Mouse (Mus musculus) heart, adult 9 months (tissue): Measurements from ENCODE around the gene Cers1.
A peak's percentile ranks its signal among the peaks of the same experiment; 100 is the strongest.

Source experiments
- DNase-seq, 2 experiments: peaks; one replicate each; pipeline ENCODE4 v3.0.0; 2022; ENCODE audit warnings: low spot score in 2 of 2

The Cers1 gene

GRCm38 (mm10) chr8:70315624-70316510 is at the start of gene Cers1:
Cers1 (plus strand) TSS chr8:70315775.
- DNase-seq, result peak in 1 of 2 experiments; percentile 45

DNA sequence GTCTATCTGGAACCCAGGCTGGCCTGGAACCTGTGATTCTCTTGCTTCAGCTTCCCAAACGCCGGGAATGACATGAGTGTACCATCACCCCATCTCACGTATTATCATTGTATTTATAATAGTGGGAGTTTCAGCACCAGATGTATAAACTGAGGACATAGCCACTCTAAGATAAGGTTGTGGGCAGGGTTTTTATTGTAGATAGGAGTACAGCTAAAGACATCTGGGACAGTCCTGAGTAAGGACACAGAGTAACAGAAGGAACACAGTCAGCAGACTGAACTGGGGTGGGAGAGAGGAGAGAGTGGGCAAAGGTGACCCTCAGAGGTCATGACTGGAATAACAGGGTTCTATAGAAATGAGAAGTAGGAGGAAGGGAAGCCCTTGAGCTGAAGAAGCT is 47.9 kb upstream of the Cers1 start:
- DNase-seq, result no peak

DNA sequence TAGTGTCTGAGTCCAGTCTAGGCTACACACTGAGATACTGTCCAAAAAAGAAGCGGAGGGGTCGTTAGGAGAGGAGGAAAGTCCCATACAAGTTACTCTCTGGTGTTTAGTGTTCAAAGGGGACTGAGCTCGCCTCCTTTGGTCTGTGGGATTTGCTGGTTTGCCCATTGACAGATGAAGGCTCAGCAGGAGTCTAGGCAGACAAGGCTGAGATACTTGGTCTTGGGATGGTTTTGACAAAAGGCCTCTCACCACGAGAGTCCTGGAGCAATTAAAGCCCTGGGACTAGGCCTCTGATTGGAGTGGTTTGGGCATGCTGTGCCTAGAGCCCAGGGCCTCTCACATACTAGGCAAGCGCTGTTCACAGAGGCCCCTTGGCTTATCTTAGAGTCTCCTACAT is 47.3 kb upstream of the Cers1 start:
- no peak for DNase-seq

GRCm38 (mm10) chr8:70268799-70269565 is 46.6 kb upstream of the Cers1 start:
- no peak for DNase-seq

DNA sequence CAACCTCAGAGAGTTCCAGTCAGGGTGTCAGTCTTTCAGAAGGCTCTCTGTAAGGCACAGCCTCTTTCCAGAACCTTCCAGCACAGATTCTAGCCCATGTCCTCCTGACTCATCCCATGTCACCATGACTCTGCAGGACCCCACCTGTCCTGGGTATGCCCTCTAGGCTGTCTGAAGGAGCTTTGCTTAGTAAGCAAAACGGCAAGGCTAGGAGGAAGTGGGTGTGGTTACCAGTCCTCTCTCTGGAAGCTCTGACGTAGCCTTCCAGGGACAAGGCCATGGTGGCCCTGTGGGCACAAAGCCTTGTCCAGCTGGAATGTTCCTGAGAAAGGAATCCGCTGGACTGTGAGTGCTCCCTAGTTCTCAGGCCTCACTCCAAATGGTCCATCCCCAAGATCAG is 42.6 kb upstream of the Cers1 start:
- DNase-seq, result peak in 1 of 2 experiments; percentile 57

DNA sequence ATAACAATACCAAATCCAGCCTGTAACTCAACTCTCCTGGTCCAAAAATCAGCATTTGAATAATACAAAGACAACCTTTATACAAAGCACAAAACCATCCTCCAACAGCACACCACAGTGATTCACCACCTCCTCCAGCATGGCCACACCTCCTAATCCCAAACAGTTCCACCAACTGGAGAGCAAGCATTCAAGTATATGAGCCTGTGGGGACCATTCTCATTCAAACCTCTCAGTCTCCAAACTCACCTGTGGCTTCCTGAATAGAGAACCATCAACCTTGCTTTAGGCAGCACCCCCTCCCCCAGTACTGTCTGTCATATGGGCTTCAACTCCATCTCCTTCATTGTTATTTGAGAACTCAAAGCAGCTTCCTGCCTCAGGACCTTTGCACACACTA is 41.2 kb upstream of the Cers1 start:
- DNase-seq, result no peak

DNA sequence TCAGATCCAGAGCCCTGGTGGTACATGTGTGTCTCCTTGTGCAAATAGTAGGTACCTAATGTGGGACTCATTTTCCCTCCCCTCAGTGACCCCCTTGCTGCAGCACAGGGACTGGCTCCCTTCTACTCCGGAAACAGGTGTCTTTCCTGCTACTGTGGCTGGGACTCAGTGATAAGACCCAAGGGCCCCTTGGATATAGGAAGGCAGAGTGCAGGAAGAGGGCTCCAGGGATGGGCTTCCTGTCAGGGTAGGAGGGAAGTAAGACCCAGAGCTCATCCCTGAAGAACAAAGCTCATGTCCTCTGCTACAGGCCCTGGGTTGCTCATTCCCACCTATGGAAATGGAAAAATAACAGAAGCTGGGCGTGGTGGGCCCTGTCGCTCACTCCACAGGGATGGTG is 39.1 kb upstream of the Cers1 start:
- peak; percentile 35 to 80 for DNase-seq

DNA sequence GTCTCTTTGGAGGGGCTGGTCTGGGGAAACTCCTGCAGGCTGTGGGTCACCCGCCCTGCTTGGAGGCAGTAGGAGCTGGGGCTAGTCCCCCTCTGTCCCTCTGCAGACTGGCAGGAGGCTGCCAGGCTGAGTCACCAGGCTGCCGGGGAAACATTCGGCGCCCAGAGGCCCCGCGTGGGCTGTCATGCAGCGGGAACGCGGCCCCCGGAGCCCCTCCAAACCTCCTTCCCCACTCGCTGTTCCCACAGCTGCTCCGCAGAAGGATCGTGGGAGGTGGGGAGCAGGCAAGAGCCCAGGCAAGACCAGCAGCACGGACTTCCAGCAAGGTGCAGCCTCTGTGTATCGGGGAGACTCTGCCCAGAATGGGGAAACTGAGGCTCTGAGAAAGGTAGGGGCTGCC is 37.4 kb upstream of the Cers1 start:
- no peak for DNase-seq

- no peak for DNase-seq
These were observed 36.3 kb upstream of the Cers1 start for GRCm38 (mm10) chr8:70279266-70279665.

DNA sequence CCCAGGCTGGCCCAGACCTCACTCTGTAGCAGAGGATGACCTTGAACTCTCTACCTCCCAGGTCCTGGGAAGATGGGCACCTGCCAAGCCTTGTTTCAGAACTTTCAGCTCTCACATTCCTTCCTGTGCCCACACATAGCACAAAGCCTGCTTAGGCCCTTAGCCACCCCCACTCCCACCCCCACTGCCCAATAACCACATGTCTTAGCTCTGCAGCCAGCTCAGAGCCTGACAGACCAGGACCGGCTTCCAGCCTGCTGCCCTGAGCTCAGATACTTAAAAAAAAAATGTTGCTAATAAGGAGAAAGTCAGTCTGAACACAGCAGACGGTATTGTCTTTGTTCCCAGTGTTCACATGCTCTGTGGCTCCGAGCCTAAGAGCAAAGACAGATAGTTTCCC is 34.6 kb upstream of the Cers1 start:
- DNase-seq, result no peak

- DNase-seq, result peak; percentile 92 to 95
These were observed 32.9 kb upstream of the Cers1 start, which contains the start of gene Homer3 for GRCm38 (mm10) chr8:70282603-70283135. Homer3 (plus strand) TSS chr8:70282827.

GRCm38 (mm10) chr8:70283136-70284077 is 32.2 kb upstream of the Cers1 start:
- peak in 1 of 2 experiments; percentile 28 for DNase-seq

DNA sequence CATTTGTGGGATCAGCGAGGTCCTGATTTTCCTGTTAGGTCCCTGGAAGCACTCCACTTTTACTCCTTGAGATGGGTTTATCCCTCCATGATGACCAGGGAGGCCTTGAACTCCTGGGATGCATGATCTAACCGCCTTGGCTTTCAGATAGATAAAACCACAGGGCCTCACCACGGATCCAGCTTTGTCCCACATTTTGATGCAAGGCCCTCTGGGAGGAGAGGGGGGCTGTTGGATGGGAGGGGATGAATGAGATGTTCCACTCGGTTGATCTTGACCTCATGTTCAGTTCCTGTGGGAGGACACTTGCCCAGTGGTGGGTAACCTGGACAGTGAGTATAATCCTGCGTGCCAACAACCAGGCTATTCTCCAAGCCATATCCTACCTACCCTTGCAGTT is 31.2 kb upstream of the Cers1 start:
- no peak for DNase-seq

GRCm38 (mm10) chr8:70285304-70285703 is 30.3 kb upstream of the Cers1 start:
- no peak for DNase-seq

GRCm38 (mm10) chr8:70286737-70287136 is 28.8 kb upstream of the Cers1 start:
- DNase-seq, result no peak

DNA sequence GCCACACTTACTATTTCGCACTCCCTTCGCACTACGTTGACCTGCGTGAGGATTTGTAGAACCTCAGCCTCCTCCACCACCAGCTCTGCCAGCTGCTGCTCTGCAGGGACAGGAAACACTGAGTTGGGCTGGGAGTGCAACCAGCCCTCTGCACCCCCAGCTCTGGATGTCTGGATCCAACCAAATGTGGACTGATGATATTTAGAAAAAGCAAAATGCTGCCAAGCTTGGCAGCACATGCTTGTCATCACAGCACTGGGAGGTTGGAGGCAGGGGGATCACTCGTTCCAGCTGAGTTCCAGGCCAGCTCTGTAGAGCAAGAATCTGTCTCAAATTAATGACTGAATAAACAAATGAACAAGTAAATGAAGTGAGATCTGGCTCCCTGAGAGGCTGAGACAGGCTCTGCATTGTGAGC is 21.6 kb upstream of the Cers1 start:
- no peak for DNase-seq

GRCm38 (mm10) chr8:70300881-70301280 is 14.7 kb upstream of the Cers1 start:
- no peak for DNase-seq

DNA sequence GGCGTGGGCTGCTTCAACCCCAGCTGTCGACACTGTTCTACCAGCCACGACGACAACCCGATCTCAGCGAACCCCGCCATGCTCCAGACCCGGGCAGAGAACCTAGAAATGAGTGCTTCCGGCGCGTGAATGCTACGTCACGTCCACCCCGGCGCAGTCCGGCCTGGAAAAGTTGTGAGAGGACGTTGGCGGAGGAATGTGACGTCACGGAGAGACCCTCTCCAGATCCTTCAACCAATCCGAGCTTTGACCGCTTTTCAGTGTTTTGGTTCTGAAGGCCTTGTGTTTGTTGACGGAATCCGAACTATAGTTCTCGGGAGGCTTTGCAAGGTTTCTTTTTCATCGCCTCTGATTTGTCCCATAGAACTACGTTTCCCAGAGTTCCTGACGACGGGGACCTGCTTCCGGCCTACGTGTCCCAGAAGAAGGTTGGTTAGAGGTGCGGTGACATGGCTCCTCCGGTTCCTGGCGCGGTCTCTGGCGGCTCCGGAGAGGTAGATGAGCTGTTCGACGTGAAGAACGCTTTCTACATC is 13.2 kb upstream of the Cers1 start, which contains the start of the genes Ddx49 and Cope:
Gene Ddx49, minus strand, starts transcription at position 132 of the 533 bp plus-strand sequence.
Gene Cope, plus strand, starts transcription at position 161 of the 533 bp plus-strand sequence.
- peak; percentile 93 to 95 for DNase-seq

- no peak for DNase-seq
These were observed 12.7 kb upstream of the Cers1 start for GRCm38 (mm10) chr8:70302901-70303300.

GRCm38 (mm10) chr8:70309311-70309710 is 6.3 kb upstream of the Cers1 start:
- no peak for DNase-seq

GRCm38 (mm10) chr8:70313399-70313798 is 2.2 kb upstream of the Cers1 start:
- DNase-seq, result no peak
